Mouse (Mus musculus) lung, postnatal 0 days (tissue): ENCODE data around the gene Cgnl1.

Experiments
- CTCF ChIP-seq: IDR thresholded peaks from 2 replicates; pipeline ENCODE4 v1.5.1; 2016; ENCODE audit warnings: antibody characterized with exemption, mild to moderate bottlenecking
- EP300 ChIP-seq: IDR thresholded peaks from 2 replicates; pipeline ENCODE4 v1.6.1; 2016; ENCODE audit warnings: antibody characterized with exemption, mild to moderate bottlenecking, control low read depth

DNA sequence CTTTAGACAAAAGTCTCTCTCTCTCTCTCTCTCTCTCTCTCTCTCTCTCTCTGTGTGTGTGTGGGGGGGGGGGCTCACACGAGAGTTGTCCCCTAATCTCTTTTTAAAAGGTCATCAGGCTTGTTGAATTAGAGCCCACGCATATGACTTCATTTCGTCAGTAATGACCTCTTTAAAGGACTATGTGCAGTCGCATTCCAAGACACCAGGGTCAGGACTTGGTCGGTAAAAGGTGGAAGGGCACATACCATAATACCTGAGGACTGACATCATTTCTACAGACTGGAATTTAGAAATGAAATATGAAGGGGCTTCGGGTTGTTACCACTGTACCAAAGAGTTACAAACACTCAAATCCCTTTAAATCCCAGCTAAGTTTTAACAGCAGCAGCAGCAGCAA is 32.7 kb upstream of the Cgnl1 start:
- TF ChIP-seq EP300 (no peak), CTCF (no peak)
